Mouse (Mus musculus) lung, postnatal 14 days (tissue): ENCODE data around the gene F5.
"Not testable (repeated sequence)": the region's sequence is repeated elsewhere in the genome, so short reads cannot be mapped to it uniquely, and the experiment has no call there.

Experiments used
- DNase-seq: peaks from one replicate; pipeline ENCODE4 v3.0.0; 2021

Gene F5

GRCm38 (mm10) chr1:164162745-164163144 is 11.1 kb downstream of the F5 start:
- DNase-seq = no peak

- no peak for DNase-seq
Observed at GRCm38 (mm10) chr1:164168818-164169217, 17.2 kb downstream of the F5 start.

- DNase-seq = no peak
Observed at GRCm38 (mm10) chr1:164170434-164170833, 18.8 kb downstream of the F5 start.

GRCm38 (mm10) chr1:164173145-164173544 is 21.5 kb downstream of the F5 start:
- no peak for DNase-seq

- DNase-seq = no peak
Observed at GRCm38 (mm10) chr1:164176856-164177255, 25.2 kb downstream of the F5 start.

GRCm38 (mm10) chr1:164178429-164178828 is 26.8 kb downstream of the F5 start:
- no peak for DNase-seq

GRCm38 (mm10) chr1:164184142-164184870 is 32.7 kb downstream of the F5 start:
- peak; percentile 81 for DNase-seq

- DNase-seq = no peak
Observed at GRCm38 (mm10) chr1:164184871-164185223, 33.2 kb downstream of the F5 start.

- DNase-seq = no peak
Observed at GRCm38 (mm10) chr1:164185316-164185715, 33.7 kb downstream of the F5 start.

GRCm38 (mm10) chr1:164187002-164187560 is 35.4 kb downstream of the F5 start:
- DNase-seq = no peak

GRCm38 (mm10) chr1:164199551-164199950 is 47.9 kb downstream of the F5 start:
- no peak for DNase-seq

GRCm38 (mm10) chr1:164208437-164208836 is 56.8 kb downstream of the F5 start:
- no peak for DNase-seq

GRCm38 (mm10) chr1:164210899-164211298 is 59.3 kb downstream of the F5 start:
- no peak for DNase-seq

GRCm38 (mm10) chr1:164212686-164213085 is 61.0 kb downstream of the F5 start:
- no peak for DNase-seq

GRCm38 (mm10) chr1:164214190-164214589 is 62.6 kb downstream of the F5 start:
- DNase-seq = no peak

- DNase-seq = no peak
Observed at GRCm38 (mm10) chr1:164215097-164215496, 63.5 kb downstream of the F5 start.

- DNase-seq = no peak
Observed at GRCm38 (mm10) chr1:164215540-164215939, 63.9 kb downstream of the F5 start.

GRCm38 (mm10) chr1:164217791-164218685 is 66.4 kb downstream of the F5 start:
- no peak for DNase-seq

GRCm38 (mm10) chr1:164220261-164220660 is 68.6 kb downstream of the F5 start:
- no peak for DNase-seq

GRCm38 (mm10) chr1:164223089-164223488 is 71.5 kb downstream of the F5 start:
- no peak for DNase-seq

- not testable (repeated sequence) for DNase-seq
Observed at GRCm38 (mm10) chr1:164231937-164232570, 80.4 kb downstream of the F5 start.

GRCm38 (mm10) chr1:164233447-164233846 is 81.8 kb downstream of the F5 start:
- no peak for DNase-seq

- DNase-seq = no peak
Observed at GRCm38 (mm10) chr1:164235078-164235477, 83.4 kb downstream of the F5 start.
